Mouse (Mus musculus) urinary bladder, adult 18-20 months (tissue): ENCODE data around the gene Krtap6-2.

ENCODE experiments used
- DNase-seq, 2 experiments: peaks; one replicate each; pipeline ENCODE4 v3.0.0; 2022; ENCODE audit warnings: low spot score in 2 of 2, mixed read lengths in 2 of 2

Krtap6-2 gene

DNA sequence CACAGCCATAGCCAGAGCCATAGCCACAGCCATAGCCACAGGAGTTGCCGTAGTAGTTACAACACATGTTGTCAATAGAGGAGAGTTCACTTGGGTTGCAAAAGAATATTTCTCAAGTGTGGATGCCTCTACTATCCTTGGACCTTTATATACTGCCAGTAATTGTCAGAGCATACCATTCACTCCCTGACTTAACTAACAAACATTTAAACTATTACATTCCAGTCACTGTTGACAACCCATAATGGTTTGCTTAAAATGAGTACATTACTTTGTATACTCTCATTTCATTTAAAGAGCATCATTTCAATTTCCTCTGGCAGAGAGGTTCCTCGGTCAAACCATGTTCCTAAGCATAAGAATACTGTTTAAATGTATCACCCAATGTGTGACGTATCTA, at the start of gene Krtap6-2:
TSS of gene Krtap6-2 (minus strand) at position 101 of the 400 bp plus-strand sequence.
- DNase-seq, result no peak

- no peak for DNase-seq
These were observed 41.3 kb upstream of the Krtap6-2 start for GRCm38 (mm10) chr16:89461189-89461588.

DNA sequence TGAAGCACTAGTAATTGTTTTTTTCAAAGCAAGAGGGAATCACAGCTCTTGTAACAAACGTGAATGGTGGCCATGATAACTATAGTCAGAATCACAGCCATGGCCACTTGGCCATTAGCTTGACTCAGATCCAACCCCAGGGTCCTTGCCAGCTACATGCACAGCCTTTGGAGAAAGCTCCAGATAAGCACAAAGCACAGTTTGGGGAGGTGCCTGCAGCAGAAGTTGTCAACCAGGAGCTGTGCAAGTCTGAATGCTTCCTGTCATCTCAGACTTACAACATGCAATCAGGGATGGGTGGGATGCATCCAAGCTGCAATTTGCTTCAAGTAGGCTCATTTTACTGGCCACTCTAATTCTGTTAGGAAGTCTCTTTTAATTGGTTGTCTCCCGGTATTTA, 9.7 kb upstream of the Krtap6-2 start:
- DNase-seq, result no peak

GRCm38 (mm10) chr16:89425310-89425709, 5.4 kb upstream of the Krtap6-2 start:
- DNase-seq, result no peak

- DNase-seq, result no peak
These were observed 3.6 kb downstream of the Krtap6-2 start for GRCm38 (mm10) chr16:89416311-89416710.

DNA sequence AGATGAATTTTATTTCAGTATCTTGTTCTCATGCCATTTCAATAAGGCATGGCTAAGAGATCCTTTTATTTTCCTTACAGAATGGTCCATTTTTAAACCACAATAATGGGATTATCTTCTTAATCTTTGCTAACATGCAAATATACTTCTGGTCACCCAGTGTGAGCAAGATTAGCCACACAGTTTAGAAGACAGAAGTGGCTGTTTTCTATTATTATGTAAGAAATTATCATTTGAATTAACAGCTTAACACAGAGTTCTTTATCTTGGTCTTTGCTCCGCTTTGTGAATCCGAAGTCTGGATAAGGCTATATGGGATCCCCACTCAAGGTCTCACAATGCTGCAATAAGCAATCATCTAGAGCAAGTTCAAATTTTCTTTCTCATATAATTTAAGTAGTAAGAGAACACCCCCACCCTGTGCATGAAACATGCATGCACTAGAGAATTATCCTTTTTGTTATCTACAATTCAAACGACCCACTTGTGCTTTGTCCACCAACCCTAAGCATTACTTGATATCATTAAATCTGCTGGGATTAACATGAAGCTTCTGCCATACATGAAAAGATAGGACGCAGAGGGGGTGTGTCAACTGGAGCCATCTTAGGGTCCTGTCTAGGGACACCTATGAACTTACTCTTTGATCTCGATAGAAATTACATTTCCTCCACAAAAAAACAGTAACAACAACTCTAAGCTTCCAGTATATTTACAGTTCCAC, 9.4 kb downstream of the Krtap6-2 start:
- no peak for DNase-seq

GRCm38 (mm10) chr16:89403768-89404167, 16.1 kb downstream of the Krtap6-2 start, which contains the start of gene Krtap21-1:
Gene Krtap21-1, minus strand, starts transcription at chr16:89403868.
- DNase-seq, result no peak

DNA sequence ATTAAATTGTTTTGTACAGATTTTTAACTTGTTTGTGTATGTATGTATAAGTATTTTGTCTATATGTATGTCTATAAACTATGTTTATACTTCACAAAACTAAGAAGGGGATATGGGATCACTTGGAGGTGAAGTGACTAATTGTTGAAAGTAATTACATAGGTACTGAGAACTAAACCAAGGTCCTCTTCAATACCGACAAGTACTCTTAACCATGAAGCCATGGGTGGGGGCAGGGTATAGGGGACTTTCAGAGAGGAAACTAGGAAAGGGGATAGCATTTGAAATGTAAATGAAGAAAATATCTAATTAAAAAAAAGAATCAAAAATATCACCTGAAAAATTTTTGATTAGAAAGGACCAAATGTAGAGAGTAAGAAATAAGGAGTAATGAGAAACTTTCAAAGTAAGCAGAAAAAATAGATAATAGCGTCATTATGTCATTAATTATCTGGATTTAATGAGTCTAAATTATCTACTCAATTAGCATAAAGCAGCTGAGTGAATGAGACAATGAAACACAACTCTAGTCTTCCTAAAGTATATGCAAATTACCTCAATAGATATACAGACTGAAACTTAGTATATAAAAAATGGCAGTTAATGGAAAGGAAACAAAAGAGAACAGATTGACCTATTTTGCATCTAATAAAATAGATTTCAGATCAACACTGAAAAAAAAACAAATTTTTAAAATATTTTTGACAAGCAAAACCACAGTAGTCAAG, 47.0 kb downstream of the Krtap6-2 start:
- DNase-seq, result no peak
